Mouse (Mus musculus) CD8-positive naive resting alpha-beta T cell, adult 2 months (primary cell): ENCODE data around the gene Olfr1164.

Experiments used
- DNase-seq, 2 experiments: peaks; one replicate each; pipeline ENCODE4 v3.0.0; 2022; ENCODE audit warnings: low read depth in 2 of 2, low spot score in 2 of 2

Olfr1164 gene

DNA sequence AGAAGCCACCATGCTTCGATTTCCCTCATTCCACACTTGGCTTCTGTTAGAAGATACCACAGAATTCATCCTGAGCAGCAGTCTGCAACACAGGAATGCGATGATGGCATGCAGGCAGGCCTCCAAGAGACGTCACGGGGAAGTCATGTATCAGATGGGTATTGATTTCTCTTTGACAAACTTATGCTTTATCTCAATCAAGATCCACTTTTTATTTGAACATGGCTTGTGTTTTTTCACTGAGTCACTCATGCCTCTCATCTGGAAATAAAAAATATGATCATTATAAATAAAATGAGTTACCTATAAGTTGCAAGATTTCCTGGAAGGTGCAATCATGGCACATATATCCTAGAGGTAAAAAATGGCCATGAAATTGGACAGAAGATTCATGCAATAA lies at the start of gene Olfr1164:
Olfr1164 (minus strand) TSS at position 101 of the 400 bp plus-strand sequence.
- no peak for DNase-seq

DNA sequence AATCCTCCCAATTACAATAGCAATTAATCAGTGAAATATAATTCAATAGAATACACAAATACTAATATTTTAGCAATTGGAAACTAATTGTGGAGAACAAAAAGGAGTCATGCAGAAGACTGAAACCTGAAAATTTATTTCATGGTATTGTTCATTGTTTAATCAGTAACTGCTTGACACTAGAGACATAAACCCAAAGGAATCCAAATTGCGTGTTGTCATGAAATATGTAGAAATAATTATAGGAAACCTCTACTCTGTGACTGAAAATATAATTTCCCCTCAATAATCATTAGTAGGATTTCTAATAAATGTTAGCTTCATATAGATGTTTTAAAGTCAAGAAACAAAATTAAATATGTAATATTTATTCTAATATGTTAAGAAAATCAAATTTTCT lies 34.4 kb upstream of the Olfr1164 start, which contains the start of gene Olfr1166:
Olfr1166 (minus strand) TSS at position 101 of the 400 bp plus-strand sequence.
- no peak for DNase-seq

DNA sequence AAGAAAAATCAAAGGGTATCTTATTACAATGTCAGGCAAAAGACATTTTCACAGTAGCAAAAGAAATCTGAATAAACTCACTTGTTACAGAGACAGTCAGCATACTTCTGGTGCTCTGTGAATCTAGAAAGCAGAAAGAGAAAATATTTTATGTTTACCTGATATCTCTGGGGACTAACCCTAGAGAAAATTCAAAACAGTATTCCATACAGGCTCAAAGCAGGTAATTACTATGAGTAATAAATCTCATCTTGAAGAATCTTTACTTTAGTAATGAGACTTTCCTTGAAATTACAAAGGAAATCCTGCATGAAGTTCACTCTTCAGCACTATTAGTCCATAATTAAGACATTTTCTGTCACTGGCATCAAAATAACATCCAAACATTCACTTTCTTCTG lies 22.0 kb downstream of the Olfr1164 start, which contains the start of gene Olfr1163:
Olfr1163 (minus strand) TSS at position 101 of the 400 bp plus-strand sequence.
- no peak for DNase-seq

DNA sequence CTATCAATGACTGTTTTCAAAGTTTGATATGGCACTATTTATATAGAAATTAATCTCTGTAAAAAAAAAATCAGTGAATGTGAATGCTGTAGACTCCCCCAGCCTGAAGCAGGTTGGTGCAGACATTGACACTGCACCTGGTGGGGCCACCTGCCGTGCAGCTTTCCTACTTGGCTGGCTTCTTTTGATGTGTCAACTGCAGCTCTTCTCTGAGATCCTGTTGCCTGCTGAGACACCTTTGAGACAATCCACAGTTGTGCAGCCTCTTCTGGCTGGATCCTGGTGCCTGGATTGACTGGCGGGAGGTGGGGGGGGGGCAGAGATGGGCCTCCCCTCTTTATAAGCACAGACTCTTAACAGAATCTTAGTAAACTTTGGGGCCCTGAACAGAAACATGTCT lies 30.2 kb downstream of the Olfr1164 start:
- DNase-seq, result no peak

DNA sequence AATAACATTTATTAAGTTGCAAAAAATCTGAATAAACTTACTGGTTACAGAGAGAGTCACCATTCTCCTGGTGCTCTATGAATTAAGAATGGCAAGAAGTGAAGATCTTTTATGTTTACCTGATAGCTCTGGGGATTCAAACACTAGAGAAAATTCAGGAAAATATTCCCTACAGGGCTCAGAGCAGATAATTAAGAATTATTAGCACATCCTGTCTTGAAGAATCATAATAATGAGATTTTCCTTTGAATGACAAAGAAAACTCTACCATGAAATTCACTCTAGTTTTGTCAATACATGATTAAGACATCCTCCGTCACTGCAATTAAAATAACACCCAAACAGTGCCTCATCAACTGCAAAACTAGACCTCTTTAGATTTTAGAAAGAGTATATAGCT lies 42.7 kb downstream of the Olfr1164 start, which contains the start of gene Olfr1162:
Olfr1162 (minus strand) TSS at position 101 of the 400 bp plus-strand sequence.
- no peak for DNase-seq
